Mouse (Mus musculus) CH12.LX (cell line): ENCODE results near the gene Kdm1b.

Source experiments
- EP300 ChIP-seq: IDR thresholded peaks from 2 replicates; pipeline ENCODE4 v1.6.1; 2011; ENCODE audit warnings: low read length, improper control_type of control experiment
- KAT2A ChIP-seq: IDR thresholded peaks from 2 replicates; pipeline ENCODE4 v1.6.1; 2012; ENCODE audit warnings: low read length, improper control_type of control experiment, inconsistent platforms; ENCODE audit not compliant: insufficient replicate concordance
- POLR2A ChIP-seq: IDR thresholded peaks from 2 replicates; pipeline ENCODE4 v1.6.1; 2011; ENCODE audit warnings: low read depth, mild to moderate bottlenecking, improper control_type of control experiment, low read length
- UBTF ChIP-seq: IDR thresholded peaks from 2 replicates; pipeline ENCODE4 v1.6.1; 2012; ENCODE audit warnings: low read depth, mild to moderate bottlenecking, inconsistent platforms, low read length, improper control_type of control experiment, moderate library complexity
- USF1 ChIP-seq: IDR thresholded peaks from 2 replicates; pipeline ENCODE4 v1.6.1; 2014; ENCODE audit warnings: low read depth, mild to moderate bottlenecking, inconsistent platforms, low read length, improper control_type of control experiment

GRCm38 (mm10) chr13:47121333-47121889 lies 78.1 kb downstream of the Kdm1b start:
- TF ChIP-seq POLR2A (no peak), KAT2A (no peak), USF1 (no peak), UBTF (no peak), EP300 (no peak)
